Mouse (Mus musculus) adrenal gland, postnatal 14 days (tissue): Measurements from ENCODE around the gene Pcdh15. TPM values are rescaled to one million over a fixed set of nuclear protein-coding genes. Genes with fewer than 3 reads are reported as not detected.
A peak's percentile ranks its signal among the peaks of the same experiment; 100 is the strongest.

Source experiments
- DNase-seq: peaks from one replicate; pipeline ENCODE4 v3.0.0; 2021; ENCODE audit warnings: mixed read lengths
- total RNA-seq: library from RNA; stranded (reverse); gene quantifications from 2 replicates; pipeline ENCODE4 v1.2.3, GENCODE M21; 2021

The Pcdh15 gene
- total RNA-seq, 1 experiment from 2014 or later: 6.0 TPM

DNA sequence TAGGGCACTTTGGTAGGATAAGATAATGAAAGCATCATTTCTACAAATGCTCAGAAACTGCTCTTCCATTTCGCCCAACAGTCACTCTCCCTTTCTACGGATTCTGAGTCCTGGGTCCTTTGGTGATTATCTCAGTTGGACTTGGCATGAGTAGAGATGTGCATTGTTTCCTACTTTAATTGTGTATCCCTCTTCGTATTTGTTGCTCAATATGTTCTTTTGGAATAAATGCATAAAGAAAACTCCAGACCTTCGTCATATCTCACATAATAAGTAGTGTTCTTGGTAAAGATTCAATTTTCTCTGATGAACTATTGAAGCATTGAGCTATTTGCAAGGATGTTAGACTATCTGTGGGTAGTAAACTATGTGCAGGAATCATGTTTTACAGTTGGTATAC lies 854.2 kb downstream of the Pcdh15 start:
- no peak for DNase-seq

DNA sequence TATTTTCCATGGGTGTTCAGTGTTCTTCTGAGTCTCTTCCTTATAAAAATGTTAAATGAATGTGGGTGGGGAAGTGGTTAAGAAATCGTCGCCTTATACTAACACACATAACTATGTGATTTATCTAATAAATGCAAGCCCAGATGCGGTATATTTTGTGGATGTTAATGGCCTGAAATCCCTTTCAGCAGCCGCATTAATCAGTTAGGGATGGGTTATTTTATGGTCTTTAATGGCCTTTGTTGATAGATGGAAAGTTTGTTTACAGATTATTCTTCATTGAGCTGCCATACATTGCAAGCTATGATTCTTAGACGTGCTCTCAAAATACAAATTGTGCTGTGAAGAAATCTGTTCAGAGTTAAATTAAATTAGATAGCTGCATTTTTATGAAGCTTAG lies 884.9 kb downstream of the Pcdh15 start:
- no peak for DNase-seq

DNA sequence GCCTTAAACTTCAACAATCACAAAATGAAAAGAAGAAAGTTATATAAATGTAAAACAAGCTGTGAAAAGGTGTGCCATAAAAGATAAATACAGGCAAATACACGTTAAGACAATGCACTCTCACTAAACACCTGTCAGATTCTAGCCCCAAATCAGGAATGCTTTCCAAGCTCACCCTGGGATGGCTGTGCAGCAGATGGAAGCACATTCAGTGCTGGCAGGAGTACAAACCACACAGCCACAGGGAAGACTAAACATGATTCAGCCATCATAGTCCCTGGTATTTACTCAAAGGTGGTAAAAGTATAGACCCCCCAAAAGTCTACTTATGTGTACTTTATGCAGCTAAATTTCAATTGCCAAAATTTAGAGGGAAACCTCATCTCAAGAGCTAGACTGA lies 909.7 kb downstream of the Pcdh15 start:
- DNase-seq: no peak

DNA sequence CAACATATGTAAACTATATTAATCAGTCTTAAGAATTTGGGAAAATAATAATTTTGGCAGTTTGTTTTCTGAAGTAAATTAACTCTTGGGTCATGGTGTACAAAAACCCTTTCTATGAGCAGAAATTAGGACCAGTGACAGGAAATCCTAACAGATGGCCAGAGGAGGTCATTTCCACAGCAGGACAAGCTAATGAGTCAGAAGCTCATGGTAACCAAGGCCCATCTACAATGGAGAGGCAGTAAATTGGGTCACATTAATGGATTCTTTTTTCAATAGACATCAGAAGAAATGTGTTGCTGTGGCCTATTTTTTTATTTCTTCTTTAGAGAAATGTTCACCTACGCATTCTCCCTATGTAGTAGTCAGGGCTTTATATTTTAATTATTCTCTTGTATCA lies 923.9 kb downstream of the Pcdh15 start:
- no peak for DNase-seq

DNA sequence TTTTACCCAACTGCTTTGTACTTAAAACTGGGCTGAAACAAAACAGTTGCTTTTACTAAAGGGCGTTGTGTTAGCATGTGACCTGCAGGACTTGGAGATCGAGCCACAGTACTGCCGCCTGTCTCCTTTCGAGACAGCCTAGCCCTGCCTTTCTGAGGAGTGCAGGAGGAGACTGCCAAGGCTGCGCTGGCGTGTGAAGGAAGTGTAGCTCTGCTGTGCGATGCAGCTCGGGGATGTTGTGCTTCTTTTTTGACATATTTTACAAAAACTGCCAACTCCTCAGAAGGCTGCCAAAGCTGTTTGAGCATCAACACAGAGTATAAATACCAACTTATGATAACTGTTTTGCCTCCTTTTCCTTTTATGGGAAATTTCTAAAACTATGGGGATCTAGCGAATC lies 953.9 kb downstream of the Pcdh15 start:
- DNase-seq: no peak

DNA sequence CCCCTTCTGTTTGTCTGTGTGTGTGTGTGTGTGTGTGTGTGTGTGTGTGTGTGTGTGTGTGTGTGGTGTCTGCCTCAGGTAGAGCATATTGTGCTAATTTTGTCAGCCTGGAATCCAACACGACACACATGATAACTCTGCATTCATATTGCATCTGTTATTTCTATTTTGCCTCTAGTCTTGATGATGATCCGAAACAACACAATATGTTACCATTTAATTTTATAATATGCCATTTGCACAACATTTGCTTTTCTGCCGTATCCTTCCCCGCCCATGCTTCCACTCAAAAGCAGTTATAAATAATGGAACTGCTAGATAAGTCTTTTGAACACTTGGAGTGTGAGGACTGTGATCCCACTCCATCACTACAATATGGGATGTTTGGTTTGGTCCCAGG lies 987.5 kb downstream of the Pcdh15 start:
- DNase-seq: no peak

DNA sequence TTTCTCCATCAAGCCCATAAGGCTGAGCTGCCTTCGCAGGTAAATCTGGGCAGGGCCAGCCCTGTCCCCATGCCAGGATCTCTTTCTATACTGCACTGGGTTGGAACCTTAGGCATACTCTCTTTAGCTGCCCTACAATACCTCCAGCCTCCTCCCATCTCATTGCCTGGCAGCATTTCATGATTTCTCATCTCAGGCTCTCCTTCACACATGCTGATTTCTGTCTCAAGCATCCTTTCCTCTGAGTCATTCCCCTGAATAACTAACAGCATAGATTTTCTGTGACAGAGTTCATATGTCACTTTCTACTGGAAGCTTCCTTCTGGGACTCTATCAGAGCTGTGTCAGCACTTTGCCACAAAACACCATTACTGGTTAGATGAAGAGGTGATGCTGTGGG lies 999.2 kb downstream of the Pcdh15 start:
- DNase-seq: no peak

DNA sequence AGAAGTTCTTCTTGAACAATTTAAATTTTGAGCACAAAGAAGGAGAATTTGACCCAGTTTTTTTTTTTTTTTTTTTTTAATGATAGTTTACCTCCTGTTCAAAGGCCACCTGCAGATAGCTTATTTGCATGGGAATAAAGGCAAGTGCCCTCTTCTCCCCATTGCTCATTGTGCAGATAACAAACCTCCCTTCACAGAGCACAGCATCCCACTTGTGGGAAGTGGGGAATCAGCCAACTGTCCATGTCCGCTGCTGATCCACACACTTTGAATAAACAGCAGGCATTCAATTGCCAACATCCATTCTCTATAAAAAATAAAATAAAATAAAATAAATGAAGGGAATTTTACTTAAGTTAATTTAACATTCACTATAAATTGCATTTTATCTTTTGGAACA lies 1015.0 kb downstream of the Pcdh15 start:
- DNase-seq: no peak

DNA sequence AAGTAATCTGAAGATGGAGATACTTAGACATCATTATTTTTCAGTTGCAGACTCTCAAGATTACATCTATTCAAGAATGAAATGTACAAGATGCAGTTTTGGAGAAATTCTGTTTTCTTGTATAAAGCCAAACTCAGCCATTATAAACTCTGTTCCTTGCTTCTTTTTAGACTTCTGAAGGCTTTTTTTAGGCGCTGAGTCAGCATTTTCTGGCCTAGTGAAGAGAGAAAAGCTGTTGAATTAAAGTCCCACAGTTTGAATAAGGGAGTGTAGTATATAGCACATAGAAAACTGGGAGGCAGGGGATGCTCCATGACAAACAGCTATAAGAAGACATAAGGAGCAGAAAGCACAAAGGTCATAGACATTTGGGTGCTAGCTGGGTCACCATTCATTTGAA lies 1017.7 kb downstream of the Pcdh15 start:
- DNase-seq: no peak

DNA sequence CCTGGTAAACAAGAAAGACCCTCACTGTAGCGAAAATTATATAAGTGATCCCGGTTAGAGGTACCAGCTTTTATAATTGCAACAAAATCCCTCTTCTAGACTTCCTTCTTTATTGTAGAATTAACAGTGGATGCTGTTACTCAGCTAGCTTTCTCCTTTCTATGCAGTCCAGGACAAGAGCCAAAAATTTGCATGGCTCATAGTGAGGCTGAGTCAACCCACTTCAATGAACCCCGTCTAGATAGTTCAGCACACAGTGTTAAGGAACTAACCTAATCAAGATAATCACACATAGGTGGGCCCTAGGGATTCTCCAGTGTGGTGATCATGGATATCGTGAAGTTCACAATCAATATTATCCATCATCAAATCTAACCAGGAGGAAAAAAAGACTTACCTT lies 1024.3 kb downstream of the Pcdh15 start:
- no peak for DNase-seq

DNA sequence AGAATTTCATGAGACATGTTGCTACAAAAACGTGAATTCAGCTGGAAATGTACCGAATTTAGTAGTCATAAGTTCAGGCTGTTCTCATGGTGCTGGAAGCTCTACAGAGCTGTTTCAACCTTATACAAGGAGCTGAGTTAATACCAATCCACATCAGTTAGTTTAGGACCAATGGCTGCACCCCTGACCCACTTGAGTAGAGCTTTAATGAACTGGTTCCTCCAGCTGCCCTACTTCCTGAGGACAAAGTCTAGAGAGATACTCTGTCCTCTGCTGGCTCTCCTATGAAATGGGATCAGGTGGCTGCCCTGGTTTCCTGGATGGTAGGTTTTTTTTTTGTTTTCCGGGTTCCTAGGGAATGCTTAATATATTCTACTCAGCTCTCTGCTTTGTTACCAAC lies 1030.0 kb downstream of the Pcdh15 start:
- no peak for DNase-seq

DNA sequence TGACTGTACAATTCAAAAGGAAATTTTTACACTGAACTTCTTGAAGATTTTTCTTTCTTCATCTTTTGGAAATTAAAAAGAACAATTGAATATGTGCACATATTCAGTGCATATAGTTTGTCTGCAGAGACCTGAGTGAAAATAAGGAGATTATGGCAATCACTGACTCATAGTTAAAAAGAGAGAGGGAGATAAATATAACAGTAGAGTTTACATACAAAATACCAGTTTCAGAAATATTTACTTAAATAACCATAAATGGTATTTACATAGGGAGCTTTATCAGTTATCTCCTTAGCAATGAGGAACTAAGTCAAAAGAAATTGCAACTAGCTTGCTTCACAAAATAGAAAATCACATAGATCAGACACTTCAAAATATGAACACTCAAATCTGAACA lies 1030.5 kb downstream of the Pcdh15 start:
- no peak for DNase-seq

DNA sequence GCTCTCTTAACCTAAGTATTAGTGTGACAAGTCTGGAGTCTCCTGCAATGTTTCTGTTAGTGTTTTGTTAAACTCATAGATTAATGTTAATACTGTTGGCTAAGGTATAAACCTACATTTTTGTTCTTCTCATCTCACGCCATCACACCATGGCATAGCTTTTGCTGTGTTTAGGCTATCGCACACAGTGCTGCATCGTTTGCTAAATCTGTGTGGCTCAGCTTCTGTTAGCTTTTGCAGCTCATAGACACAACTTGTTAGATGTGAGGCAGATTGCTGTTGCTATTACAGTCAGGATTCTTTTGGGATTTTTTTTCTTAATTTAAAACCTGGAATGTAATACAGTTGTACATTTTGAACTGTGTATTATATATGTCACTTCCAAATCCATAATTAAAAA lies 1031.7 kb downstream of the Pcdh15 start:
- no peak for DNase-seq

DNA sequence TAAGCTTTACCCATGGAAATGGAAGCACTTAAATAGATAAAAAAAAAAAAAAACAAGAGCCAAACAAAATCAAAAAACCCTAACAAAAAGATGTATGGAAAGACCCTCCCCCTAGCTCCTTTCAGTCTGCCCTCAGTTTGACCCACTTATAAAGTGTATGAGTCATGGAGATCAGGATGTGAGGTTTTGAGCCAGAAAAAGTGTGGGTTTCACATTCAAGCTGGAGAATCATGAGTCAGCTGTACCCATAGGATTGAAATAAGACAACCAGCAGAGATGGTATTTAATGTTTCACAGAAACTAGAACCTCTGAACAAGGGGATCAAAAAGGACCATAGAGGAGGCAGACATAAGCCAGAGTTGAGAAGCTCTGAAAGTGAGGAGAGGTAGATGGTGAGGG lies 1048.8 kb downstream of the Pcdh15 start:
- DNase-seq: no peak

DNA sequence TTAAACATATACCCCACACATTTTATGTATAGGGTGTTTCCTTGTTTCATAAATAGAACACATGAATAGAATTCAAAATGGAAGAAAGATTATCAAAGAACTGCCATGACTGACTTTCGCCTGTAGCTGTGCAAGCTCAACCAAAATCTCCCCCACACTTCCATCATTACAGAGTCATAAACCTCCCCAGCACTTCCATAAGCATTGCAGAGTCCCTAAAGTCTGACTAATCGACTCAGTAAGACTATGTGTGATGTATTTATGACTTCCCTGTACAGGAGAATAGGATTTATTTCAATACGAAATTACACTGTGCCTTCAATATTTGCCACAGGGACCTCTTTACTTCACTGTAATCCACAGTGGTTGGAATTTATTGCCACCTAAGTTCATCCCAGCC lies 1082.8 kb downstream of the Pcdh15 start:
- no peak for DNase-seq

DNA sequence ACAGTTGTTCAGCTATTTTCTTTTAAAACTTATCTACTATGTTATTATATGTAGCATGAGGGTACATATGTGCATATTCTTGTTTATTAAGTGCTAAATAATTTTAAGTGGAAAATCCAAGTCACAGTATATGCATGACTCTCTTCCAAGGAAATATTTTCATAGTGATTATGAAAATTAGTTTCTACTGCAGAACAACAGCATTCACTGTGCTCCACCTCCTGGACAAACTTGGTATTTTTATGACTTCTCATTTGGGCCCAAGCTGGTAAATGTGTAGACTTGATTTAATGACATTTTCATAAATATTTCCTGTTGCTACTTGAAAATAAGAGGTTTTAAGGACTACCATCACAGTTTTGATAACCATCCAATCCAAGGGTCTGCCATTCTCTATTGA lies 1104.5 kb downstream of the Pcdh15 start:
- peak; percentile 24 for DNase-seq

DNA sequence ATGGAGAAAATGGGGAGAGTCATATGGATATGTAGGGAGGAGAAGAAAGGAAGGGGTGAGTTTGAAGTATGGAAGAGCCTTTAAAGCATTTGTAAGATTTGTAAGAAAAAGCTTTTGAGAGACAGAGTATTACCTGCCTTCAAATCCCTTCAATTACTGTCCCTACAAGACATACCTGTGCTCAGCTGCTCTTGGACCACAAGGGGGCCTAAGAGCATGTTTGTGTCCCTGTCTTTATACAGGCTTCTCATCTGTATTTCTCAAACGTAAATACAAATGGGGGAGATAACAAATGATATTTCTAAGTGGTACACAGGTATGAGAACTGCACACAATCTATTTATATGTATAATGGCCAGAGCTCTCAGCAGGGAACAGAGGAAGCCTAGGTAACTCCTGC lies 1118.1 kb downstream of the Pcdh15 start:
- DNase-seq: no peak

DNA sequence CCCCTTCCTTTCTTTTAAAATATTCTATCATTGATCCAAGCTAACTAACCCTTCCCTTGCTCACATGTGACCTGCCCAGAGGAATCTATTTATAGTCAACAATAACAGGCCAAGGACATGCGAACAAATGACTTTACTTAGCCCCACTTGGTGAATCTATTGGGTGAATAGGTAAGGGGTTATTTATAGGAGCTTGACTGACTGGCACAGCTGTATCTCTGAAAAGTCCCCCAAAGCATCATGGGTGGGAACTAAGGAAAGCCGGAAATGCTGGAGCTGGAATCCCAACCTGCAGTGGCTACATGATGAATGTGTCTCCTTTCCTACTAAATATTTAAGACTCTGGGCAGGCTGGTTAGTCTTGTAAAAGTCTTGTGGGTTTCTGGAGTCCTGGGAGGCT lies 1121.3 kb downstream of the Pcdh15 start:
- no peak for DNase-seq

DNA sequence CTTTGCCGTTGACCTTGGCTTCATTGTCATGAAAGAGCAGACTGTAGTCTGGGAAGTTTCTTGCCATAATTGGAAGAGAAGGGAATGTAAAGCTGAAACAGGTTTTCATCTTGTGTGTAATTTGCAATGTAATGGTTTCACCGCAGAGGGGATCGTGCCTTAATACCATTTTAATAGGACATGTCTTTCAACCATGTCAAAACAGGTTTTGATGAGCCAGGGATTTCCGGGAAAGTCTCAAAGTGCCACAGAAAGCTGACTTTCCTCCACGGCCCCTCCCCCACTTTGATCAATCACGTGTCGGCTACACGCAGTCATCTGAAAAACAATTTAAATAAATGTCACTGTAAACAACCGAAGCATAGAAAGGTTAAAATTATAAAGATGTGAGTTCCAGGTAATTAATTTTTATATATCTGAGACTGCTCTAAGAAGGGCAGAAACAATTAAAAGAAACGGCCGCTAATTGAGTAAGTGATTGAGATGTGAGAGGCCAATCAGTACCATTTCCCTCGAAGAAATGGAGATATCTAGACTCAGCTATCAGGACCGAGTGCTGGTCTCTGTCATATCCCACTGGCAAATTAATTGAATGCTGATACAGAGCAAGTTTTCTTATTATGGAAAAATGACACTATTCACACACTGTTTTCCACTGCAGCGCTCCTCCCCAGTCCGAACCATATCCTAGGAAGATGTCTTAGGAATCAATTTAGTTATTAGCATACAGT lies 1158.7 kb downstream of the Pcdh15 start:
- DNase-seq: no peak

DNA sequence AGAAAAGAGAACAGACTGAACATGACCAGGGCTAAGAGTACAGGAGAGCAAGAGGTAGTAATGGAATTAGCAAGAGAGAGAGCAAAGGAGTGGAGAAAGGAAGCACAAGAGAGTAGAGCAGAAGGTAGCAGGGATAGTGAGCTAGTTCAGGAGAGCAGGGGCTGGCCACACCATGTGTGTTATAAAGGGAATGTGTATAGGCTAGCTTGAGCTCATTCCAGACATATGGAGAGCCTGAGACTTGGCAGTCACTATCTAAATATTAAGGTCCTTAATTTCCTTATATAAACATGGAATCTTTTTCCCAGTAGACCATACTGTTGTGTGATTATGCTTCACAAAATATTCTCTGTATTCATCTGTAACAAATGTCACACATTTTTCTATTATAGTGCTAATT lies 1159.5 kb downstream of the Pcdh15 start:
- no peak for DNase-seq

DNA sequence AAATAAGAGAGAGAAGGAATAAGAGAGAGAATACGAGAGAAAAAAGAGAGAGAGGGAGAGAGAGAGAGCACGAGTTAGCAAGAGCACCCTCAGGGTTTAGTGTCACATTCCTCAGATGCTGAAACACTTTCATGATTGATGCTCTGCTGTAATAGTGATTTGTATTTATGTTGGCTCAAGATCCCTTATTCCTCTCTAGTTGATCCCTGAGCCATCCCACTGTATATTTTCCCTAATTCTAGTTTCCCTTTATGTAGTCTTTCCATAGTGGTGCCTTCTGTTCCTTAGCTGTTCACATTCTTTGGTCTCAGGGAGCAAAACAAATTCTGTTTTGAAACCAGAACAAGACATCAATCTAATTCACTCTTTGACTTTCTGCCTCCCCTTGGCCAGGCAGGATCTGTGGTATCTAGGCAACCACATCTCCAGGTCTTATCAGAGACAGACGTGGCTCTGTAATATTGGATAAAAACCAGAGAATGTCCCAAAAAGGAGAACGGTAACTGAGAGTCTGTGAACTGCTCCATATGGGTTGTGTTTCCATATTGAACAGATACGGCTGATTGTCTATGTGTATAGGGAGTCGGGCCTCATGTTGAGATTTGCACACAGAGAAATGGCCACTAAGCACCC lies 1170.6 kb downstream of the Pcdh15 start:
- DNase-seq: no peak

DNA sequence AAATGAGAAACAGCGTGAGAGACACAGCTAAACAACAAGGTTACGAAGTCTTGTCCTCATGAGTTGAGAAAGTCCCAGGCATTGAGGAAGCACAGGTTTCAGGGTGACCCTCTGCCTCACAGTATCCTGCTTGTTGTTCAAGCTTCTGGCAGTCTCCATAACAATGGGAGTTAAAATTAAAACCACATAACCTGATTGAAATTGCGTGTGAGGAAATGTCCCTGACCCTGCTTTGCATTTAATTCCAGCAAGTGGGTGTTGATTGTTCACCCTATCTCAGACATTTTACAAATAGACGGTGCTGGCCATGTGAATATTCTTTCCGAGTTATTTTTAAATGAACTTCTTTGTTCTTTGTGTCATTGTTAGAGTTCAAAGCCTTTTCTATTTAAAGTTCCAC lies 1171.8 kb downstream of the Pcdh15 start:
- no peak for DNase-seq

DNA sequence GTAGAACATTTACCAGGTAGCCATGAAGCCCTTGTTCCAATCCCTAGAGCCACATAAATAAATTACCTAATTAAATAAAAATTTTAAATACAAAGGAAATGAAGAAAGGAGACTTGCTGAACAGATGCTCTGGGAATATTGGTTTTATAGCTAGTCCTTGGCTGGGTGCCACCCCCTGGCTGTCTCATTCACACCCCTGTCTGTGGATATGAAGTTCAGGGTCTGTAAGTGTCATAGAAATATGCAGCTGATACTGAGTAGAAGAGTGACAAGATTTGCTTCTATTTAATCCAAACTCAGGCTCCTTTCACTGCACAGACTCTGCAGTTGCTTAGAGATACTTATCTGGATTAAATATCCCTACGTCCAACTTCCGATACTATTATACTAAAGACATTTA lies 1205.0 kb downstream of the Pcdh15 start:
- no peak for DNase-seq

DNA sequence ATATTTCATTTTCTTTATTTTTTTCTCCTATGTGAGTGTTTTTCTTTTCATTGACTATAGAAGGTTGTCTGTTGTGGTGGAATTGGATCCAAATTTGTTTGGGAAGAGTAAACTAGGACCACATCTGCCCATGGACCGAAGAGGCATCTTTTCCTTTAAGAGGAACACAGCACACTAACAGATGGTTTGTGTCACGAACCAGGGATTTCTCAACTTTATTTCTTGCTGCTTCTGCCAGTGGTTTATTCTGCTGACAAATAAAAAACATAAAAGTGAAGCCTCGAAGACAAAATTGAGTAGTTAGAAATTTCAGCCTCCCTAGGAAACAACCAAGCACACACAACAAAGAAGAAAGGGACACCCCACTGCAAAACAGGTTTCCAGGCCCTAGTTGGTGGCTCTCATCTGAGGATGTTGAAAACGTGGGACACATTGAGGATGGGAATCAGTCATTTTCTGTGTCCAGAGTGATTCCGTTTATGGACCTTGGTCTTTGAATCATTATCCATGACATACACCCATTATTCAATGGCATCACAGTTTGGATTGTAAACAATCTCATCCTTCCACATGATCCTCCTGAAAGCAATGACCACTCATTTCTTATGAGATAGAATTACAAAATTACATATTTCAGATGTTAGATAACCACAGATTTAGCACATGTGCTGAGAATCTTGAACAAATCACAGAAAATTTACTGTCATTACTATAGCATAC lies 1206.5 kb downstream of the Pcdh15 start:
- no peak for DNase-seq
